Mouse (Mus musculus) stomach, embryonic 16.5 days (tissue): ENCODE data around the gene Nlrp10. TPM values are rescaled to one million over a fixed set of nuclear protein-coding genes. Genes with fewer than 3 reads are reported as not detected.

ENCODE experiments used
- ATAC-seq: fragments of 200-750 bp; cut with Nextera tagmentation; 2 replicates; pipeline ENCODE4 v1.8.0; 2017; ENCODE audit warnings: moderate number of reproducible peaks, moderate TSS enrichment; ENCODE audit not compliant: insufficient read depth, low FRiP score
- H3K27ac ChIP-seq: fragments of 300-500 bp; sonication (generic); 2 replicates; pipeline ENCODE4 v1.5.1; 2014; ENCODE audit warnings: low read length
- H3K27me3 ChIP-seq: fragments of 300-500 bp; sonication (generic); 2 replicates; pipeline ENCODE4 v1.6.1; 2014; ENCODE audit warnings: low read length, control low read depth, mixed read lengths; ENCODE audit not compliant: control insufficient read depth, insufficient read depth
- H3K36me3 ChIP-seq: fragments of 300-500 bp; sonication (generic); 2 replicates; pipeline ENCODE4 v1.6.1; 2014; ENCODE audit warnings: low read length; ENCODE audit not compliant: control insufficient read depth, insufficient read depth
- H3K4me1 ChIP-seq: fragments of 300-500 bp; sonication (generic); 2 replicates; pipeline ENCODE4 v1.6.1; 2014; ENCODE audit warnings: low read length, control low read depth, mixed read lengths; ENCODE audit not compliant: control insufficient read depth, insufficient read depth
- H3K4me2 ChIP-seq: fragments of 300-500 bp; sonication (generic); 2 replicates; pipeline ENCODE4 v1.6.1; 2014; ENCODE audit warnings: low read depth, low read length, mixed read lengths
- H3K4me3 ChIP-seq: fragments of 300-500 bp; sonication (generic); replicated peaks from 2 replicates; pipeline ENCODE4 v1.5.1; 2014; ENCODE audit warnings: mild to moderate bottlenecking, low read length
- H3K9ac ChIP-seq: fragments of 300-500 bp; sonication (generic); 2 replicates; pipeline ENCODE4 v1.6.1; 2014; ENCODE audit warnings: low read length
- H3K9me3 ChIP-seq: fragments of 300-500 bp; sonication (generic); replicated peaks from 2 replicates; pipeline ENCODE4 v1.6.1; 2016; ENCODE audit warnings: low read length, control low read depth; ENCODE audit not compliant: control insufficient read depth
- WGBS: fragments of 180-500 bp; shearing (Covaris S2); extraction: QIAGEN DNeasy Blood & Tissue Kit; methylation state at CpG from one replicate; pipeline ENCODE4 v1.1.7; 2014; 5-methylcytosine and 5-hydroxymethylcytosine counted together
- polyA plus RNA-seq: library from polyadenylated mRNA; unstranded; fragments of >200 nt; fragmentation: Nextera tagmentation; extraction: Ambion mirVana; gene quantifications from 2 replicates; pipeline ENCODE4 v1.2.1, GENCODE M21; 2015

Gene Nlrp10
- polyA plus RNA-seq = 0.89 and 2.3 TPM in 2 replicates

- Histone ChIP-seq H3K4me3 (no peak within 1 kb of the TSS), H3K4me1 (no peaks in the 10 kb centered on the region), H3K9me3 (no peaks in the 10 kb centered on the region), H3K36me3 (no peaks in the 10 kb centered on the region), H3K9ac (no peak within 1 kb of the TSS), H3K27ac (no peak within 1 kb of the TSS), H3K27me3 (no peaks in the 10 kb centered on the region), H3K4me2 (no peak within 1 kb of the TSS)
- WGBS = 68% methylated on average over 6 of the region's 6 CpGs
- ATAC-seq = no peak
These were observed at the start of gene Nlrp10 for GRCm38 (mm10) chr7:108929726-108930393. TSS of gene Nlrp10 (minus strand) at chr7:108930178.

- WGBS = 65% methylated on average over 6 of the region's 6 CpGs
- Histone ChIP-seq H3K36me3 (no peaks in the 10 kb centered on the region), H3K4me2 (no peak overlapping the region), H3K27me3 (no peaks in the 10 kb centered on the region), H3K9me3 (no peaks in the 10 kb centered on the region), H3K27ac (no peak overlapping the region), H3K9ac (no peak overlapping the region), H3K4me1 (no peaks in the 10 kb centered on the region), H3K4me3 (no peak overlapping the region)
- no peak for ATAC-seq
These were observed 42.3 kb upstream of the Nlrp10 start for GRCm38 (mm10) chr7:108972273-108972672.

GRCm38 (mm10) chr7:108968201-108968600 is 38.2 kb upstream of the Nlrp10 start:
- Histone ChIP-seq H3K9me3 (no peaks in the 10 kb centered on the region), H3K9ac (no peak overlapping the region), H3K4me3 (no peak overlapping the region), H3K27me3 (no peaks in the 10 kb centered on the region), H3K27ac (no peak overlapping the region), H3K4me2 (no peak overlapping the region), H3K36me3 (no peaks in the 10 kb centered on the region), H3K4me1 (no peaks in the 10 kb centered on the region)
- 31% methylated on average over 6 of the region's 6 CpGs for WGBS
- ATAC-seq = no peak

GRCm38 (mm10) chr7:108966742-108967362 is 36.9 kb upstream of the Nlrp10 start:
- ATAC-seq = peak; percentile 61; the same call in 1 of the 2 replicates
- WGBS = 32% methylated on average over 7 of the region's 7 CpGs

GRCm38 (mm10) chr7:108965968-108966367 is 36.0 kb upstream of the Nlrp10 start:
- Histone ChIP-seq H3K9ac (no peak overlapping the region), H3K4me2 (no peak overlapping the region), H3K4me1 (no peaks in the 10 kb centered on the region), H3K27ac (no peak overlapping the region), H3K4me3 (no peak overlapping the region), H3K27me3 (no peaks in the 10 kb centered on the region), H3K36me3 (no peaks in the 10 kb centered on the region), H3K9me3 (no peaks in the 10 kb centered on the region)
- ATAC-seq = no peak
- 30% methylated on average over 2 of the region's 2 CpGs for WGBS

More at GRCm38 (mm10) chr7:108966742-108967362, 36.9 kb upstream of the Nlrp10 start:
- H3K4me2 ChIP-seq = no peak overlapping the region
- no peak overlapping the region for H3K9ac ChIP-seq
- no peaks in the 10 kb centered on the region for H3K36me3 ChIP-seq
- H3K27ac ChIP-seq = no peak overlapping the region
- H3K27me3 ChIP-seq = no peaks in the 10 kb centered on the region
- H3K4me3 ChIP-seq = no peak overlapping the region
- H3K4me1 ChIP-seq = no peaks in the 10 kb centered on the region
- H3K9me3 ChIP-seq = no peaks in the 10 kb centered on the region

- 62% methylated on average over 2 of the region's 2 CpGs for WGBS
- no peak overlapping the region for H3K4me3 ChIP-seq
- H3K27ac ChIP-seq = no peak overlapping the region
- H3K9me3 ChIP-seq = no peaks in the 10 kb centered on the region
- no peak overlapping the region for H3K9ac ChIP-seq
- H3K4me2 ChIP-seq = no peak overlapping the region
- no peak for ATAC-seq
- no peaks in the 10 kb centered on the region for H3K4me1 ChIP-seq
- H3K36me3 ChIP-seq = no peaks in the 10 kb centered on the region
- H3K27me3 ChIP-seq = peaks cover 4% of the 10 kb centered on the region; the same call in 1 of the 2 replicates
These were observed 27.8 kb upstream of the Nlrp10 start for GRCm38 (mm10) chr7:108957734-108958133.

- Histone ChIP-seq H3K36me3 (no peaks in the 10 kb centered on the region), H3K9me3 (no peaks in the 10 kb centered on the region), H3K27ac (no peak overlapping the region), H3K9ac (no peak overlapping the region), H3K4me3 (no peak overlapping the region), H3K27me3 (peaks cover 36% of the 10 kb centered on the region), H3K4me2 (no peak overlapping the region), H3K4me1 (peaks cover 12% of the 10 kb centered on the region)
- no peak for ATAC-seq
- 48% methylated on average over 4 of the region's 4 CpGs for WGBS
These were observed 24.2 kb upstream of the Nlrp10 start for GRCm38 (mm10) chr7:108954185-108954584.

- Histone ChIP-seq H3K9ac (no peak overlapping the region), H3K9me3 (no peaks in the 10 kb centered on the region), H3K4me2 (no peak overlapping the region), H3K4me3 (no peak overlapping the region), H3K27ac (no peak overlapping the region), H3K4me1 (peaks cover 12% of the 10 kb centered on the region), H3K36me3 (no peaks in the 10 kb centered on the region), H3K27me3 (peaks cover 39% of the 10 kb centered on the region)
- 71% methylated on average over 6 of the region's 6 CpGs for WGBS
- no peak for ATAC-seq
These were observed 22.8 kb upstream of the Nlrp10 start for GRCm38 (mm10) chr7:108952801-108953200.

GRCm38 (mm10) chr7:108950762-108951331 is 20.9 kb upstream of the Nlrp10 start:
- peak overlapping the region; percentile 45 for H3K4me3 ChIP-seq
- no peak; the same call in 1 of the 2 replicates for ATAC-seq
- H3K4me2 ChIP-seq = peak overlapping the region; percentile 73
- peaks cover 39% of the 10 kb centered on the region for H3K27me3 ChIP-seq
- peaks cover 12% of the 10 kb centered on the region for H3K4me1 ChIP-seq
- peak overlapping the region; percentile 34 for H3K9ac ChIP-seq
- no peaks in the 10 kb centered on the region for H3K9me3 ChIP-seq
- 1% methylated on average over 52 of the region's 52 CpGs for WGBS
- no peak overlapping the region for H3K27ac ChIP-seq
- H3K36me3 ChIP-seq = no peaks in the 10 kb centered on the region
